Mouse (Mus musculus) kidney, postnatal 0 days (tissue): ENCODE measurements around the gene Maml3. TPM values are rescaled to one million over a fixed set of nuclear protein-coding genes. Genes with fewer than 3 reads are reported as not detected.

Experiments used
- ATAC-seq: fragments of 200-750 bp; cut with Nextera tagmentation; replicated peaks from 2 replicates; pipeline ENCODE4 v1.8.0; 2017; ENCODE audit warnings: low read depth, moderate number of reproducible peaks, moderate TSS enrichment, moderate library complexity; ENCODE audit not compliant: low FRiP score
- DNase-seq: peaks from one replicate; pipeline ENCODE4 v3.0.0-alpha.2; 2016; ENCODE audit warnings: low spot score
- H3K27ac ChIP-seq: fragments of 300-500 bp; sonication (generic); 2 replicates; pipeline ENCODE4 v1.5.1; 2014; ENCODE audit warnings: mild to moderate bottlenecking
- H3K27me3 ChIP-seq: fragments of 300-500 bp; sonication (generic); 2 replicates; pipeline ENCODE4 v1.6.1; 2014; ENCODE audit warnings: low read length, mixed read lengths; ENCODE audit not compliant: insufficient read depth
- H3K36me3 ChIP-seq: fragments of 300-500 bp; sonication (generic); 2 replicates; pipeline ENCODE4 v1.6.1; 2014; ENCODE audit warnings: low read length, mixed read lengths; ENCODE audit not compliant: insufficient read depth
- H3K4me1 ChIP-seq: fragments of 300-500 bp; sonication (generic); replicated peaks from 2 replicates; pipeline ENCODE4 v1.6.1; 2014; ENCODE audit warnings: antibody characterized with exemption, low read length, mixed read lengths; ENCODE audit not compliant: insufficient read depth
- H3K4me2 ChIP-seq: fragments of 300-500 bp; sonication (generic); 2 replicates; pipeline ENCODE4 v1.6.1; 2014; ENCODE audit warnings: mild to moderate bottlenecking, low read length, moderate library complexity, mixed read lengths
- H3K4me3 ChIP-seq: fragments of 300-500 bp; sonication (generic); replicated peaks from 2 replicates; pipeline ENCODE4 v1.5.1; 2014; ENCODE audit warnings: low read depth, low read length
- H3K9ac ChIP-seq: fragments of 300-500 bp; sonication (generic); 2 replicates; pipeline ENCODE4 v1.6.1; 2014; ENCODE audit warnings: low read depth, low read length
- H3K9me3 ChIP-seq: fragments of 300-500 bp; sonication (generic); replicated peaks from 2 replicates; pipeline ENCODE4 v1.6.1; 2016; ENCODE audit warnings: low read length, inconsistent platforms, mixed read lengths
- CTCF ChIP-seq: IDR thresholded peaks from 2 replicates; pipeline ENCODE4 v1.5.1; 2016; ENCODE audit warnings: antibody characterized with exemption, low read depth, mild to moderate bottlenecking, moderate library complexity
- WGBS: fragments of 180-500 bp; shearing (Covaris S2); extraction: QIAGEN DNeasy Blood & Tissue Kit; methylation state at CpG from one replicate; pipeline ENCODE4 v1.1.7; 2014; 5-methylcytosine and 5-hydroxymethylcytosine counted together
- polyA plus RNA-seq: library from polyadenylated mRNA; unstranded; fragments of >200 nt; fragmentation: Nextera tagmentation; extraction: Ambion mirVana; gene quantifications from 2 replicates; pipeline ENCODE4 v1.2.1, GENCODE M21; 2015

The Maml3 gene
- 5.4 and 5.7 TPM in 2 replicates for polyA plus RNA-seq

- Histone ChIP-seq H3K4me1 (no peaks in the 10 kb centered on the region; the same call in 1 of the 2 replicates), H3K36me3 (no peaks in the 10 kb centered on the region), H3K4me2 (peak within 1 kb of the TSS; percentile 80), H3K27me3 (no peaks in the 10 kb centered on the region), H3K27ac (peak within 1 kb of the TSS; percentile 98), H3K4me3 (peak within 1 kb of the TSS; percentile 81), H3K9me3 (no peaks in the 10 kb centered on the region), H3K9ac (peak within 1 kb of the TSS; percentile 89)
- DNase-seq = peak; percentile 96
- WGBS = under 1% methylated on average over 41 of the region's 49 CpGs
- no peak for TF ChIP-seq CTCF
- peak; percentile 43 for ATAC-seq
These were observed at the start of gene Maml3 for GRCm38 (mm10) chr3:52104636-52105151. Gene Maml3 (minus strand): TSS chr3:52105076.

- Histone ChIP-seq H3K9me3 (no peaks in the 10 kb centered on the region), H3K27me3 (no peaks in the 10 kb centered on the region), H3K36me3 (no peaks in the 10 kb centered on the region), H3K4me3 (no peak overlapping the region), H3K27ac (no peak overlapping the region), H3K9ac (no peak overlapping the region), H3K4me2 (no peak overlapping the region), H3K4me1 (no peaks in the 10 kb centered on the region)
- TF ChIP-seq CTCF = no peak
- DNase-seq = no peak
- WGBS = 64% methylated on average over 3 of the region's 3 CpGs
- ATAC-seq = no peak
These were observed 46.3 kb upstream of the Maml3 start for GRCm38 (mm10) chr3:52151155-52151554.

- TF ChIP-seq CTCF = no peak
- no peak overlapping the region for H3K4me2 ChIP-seq
- H3K36me3 ChIP-seq = no peaks in the 10 kb centered on the region
- no peaks in the 10 kb centered on the region for H3K4me1 ChIP-seq
- no peak overlapping the region for H3K4me3 ChIP-seq
- no peak overlapping the region for H3K27ac ChIP-seq
- DNase-seq = no peak
- 52% methylated on average over 4 of the region's 4 CpGs for WGBS
- no peak overlapping the region for H3K9ac ChIP-seq
- H3K9me3 ChIP-seq = no peaks in the 10 kb centered on the region
- H3K27me3 ChIP-seq = no peaks in the 10 kb centered on the region
- no peak for ATAC-seq
These were observed 43.4 kb upstream of the Maml3 start for GRCm38 (mm10) chr3:52148301-52148700.

- H3K36me3 ChIP-seq = no peaks in the 10 kb centered on the region
- no peak overlapping the region for H3K27ac ChIP-seq
- TF ChIP-seq CTCF = no peak
- ATAC-seq (no peak), DNase-seq (no peak)
- H3K27me3 ChIP-seq = no peaks in the 10 kb centered on the region
- H3K9ac ChIP-seq = no peak overlapping the region
- no peak overlapping the region for H3K4me3 ChIP-seq
- WGBS = 82% methylated on average over 12 of the region's 12 CpGs
- H3K9me3 ChIP-seq = no peaks in the 10 kb centered on the region
- H3K4me2 ChIP-seq = no peak overlapping the region
- no peaks in the 10 kb centered on the region for H3K4me1 ChIP-seq
These were observed 40.0 kb upstream of the Maml3 start for GRCm38 (mm10) chr3:52144776-52145460.

GRCm38 (mm10) chr3:52143017-52143416 lies 38.1 kb upstream of the Maml3 start:
- Histone ChIP-seq H3K4me2 (no peak overlapping the region), H3K36me3 (no peaks in the 10 kb centered on the region), H3K27me3 (no peaks in the 10 kb centered on the region), H3K4me1 (no peaks in the 10 kb centered on the region), H3K9me3 (no peaks in the 10 kb centered on the region), H3K4me3 (no peak overlapping the region), H3K9ac (no peak overlapping the region), H3K27ac (no peak overlapping the region)
- WGBS = 72% methylated on average over 7 of the region's 7 CpGs
- ATAC-seq (no peak), DNase-seq (peak; percentile 9)
- no peak for TF ChIP-seq CTCF

GRCm38 (mm10) chr3:52140162-52140561 lies 35.3 kb upstream of the Maml3 start:
- ATAC-seq (no peak), DNase-seq (peak; percentile 11)
- H3K9ac ChIP-seq = no peak overlapping the region
- no peak overlapping the region for H3K27ac ChIP-seq
- no peak overlapping the region for H3K4me3 ChIP-seq
- TF ChIP-seq CTCF = no peak
- H3K4me1 ChIP-seq = no peaks in the 10 kb centered on the region
- no peaks in the 10 kb centered on the region for H3K36me3 ChIP-seq
- 56% methylated on average over 16 of the region's 16 CpGs for WGBS
- H3K27me3 ChIP-seq = no peaks in the 10 kb centered on the region
- H3K4me2 ChIP-seq = no peak overlapping the region
- H3K9me3 ChIP-seq = no peaks in the 10 kb centered on the region
